Mouse (Mus musculus) ES-E14 (cell line): ENCODE results near the gene Gm44965. TPM values are rescaled to one million over a fixed set of nuclear protein-coding genes. Genes with fewer than 3 reads are reported as not detected.
A peak's percentile ranks its signal among the peaks of the same experiment; 100 is the strongest.

Source experiments
- DNase-seq: peaks from one replicate; pipeline ENCODE4 v3.0.0-alpha.2; 2013; ENCODE audit warnings: low read depth, low spot score
- H3K27ac ChIP-seq: 2 replicates; pipeline ENCODE4 v1.5.1; 2012; ENCODE audit warnings: low read depth, mild to moderate bottlenecking, low read length, moderate library complexity, mixed read lengths; ENCODE audit not compliant: poor library complexity, insufficient read depth, severe bottlenecking
- H3K36me3 ChIP-seq: 2 replicates; pipeline ENCODE4 v1.6.1; 2012; ENCODE audit warnings: mild to moderate bottlenecking, low read length, moderate library complexity, mixed read lengths; ENCODE audit not compliant: control insufficient read depth, poor library complexity, insufficient read depth, severe bottlenecking
- H3K4me1 ChIP-seq, 2 experiments: fragments of 150-350 bp in 1 of 2; sonication (generic) in 1 of 2; 2 replicates each; pipeline ENCODE4 v1.6.1; 2012; ENCODE audit warnings: low read length in 2 of 2, mild to moderate bottlenecking in 1 of 2, mixed read lengths in 1 of 2; ENCODE audit not compliant: control insufficient read depth in 2 of 2, insufficient read depth in 2 of 2, poor library complexity in 1 of 2
- H3K4me3 ChIP-seq, 2 experiments: fragments of 150-350 bp in 1 of 2; sonication (generic) in 1 of 2; 2 replicates each; pipeline ENCODE4 v1.5.1; 2012; ENCODE audit warnings: low read length in 2 of 2, low read depth in 1 of 2, mild to moderate bottlenecking in 1 of 2, mixed read lengths in 1 of 2; ENCODE audit not compliant: insufficient read depth in 1 of 2, poor library complexity in 1 of 2, severe bottlenecking in 1 of 2
- H3K9ac ChIP-seq: 2 replicates; pipeline ENCODE4 v1.6.1; 2012; ENCODE audit warnings: low read depth, mild to moderate bottlenecking, low read length, mixed read lengths; ENCODE audit not compliant: poor library complexity, insufficient read depth, severe bottlenecking
- H3K9me3 ChIP-seq: fragments of 150-350 bp; sonication (generic); 2 replicates; pipeline ENCODE4 v1.6.1; 2012; ENCODE audit warnings: low read depth, mild to moderate bottlenecking, low read length; ENCODE audit not compliant: control insufficient read depth, insufficient read depth
- CHD2 ChIP-seq: IDR thresholded peaks from 2 replicates; pipeline ENCODE4 v1.6.1; 2014; ENCODE audit warnings: mild to moderate bottlenecking, low read depth, low read length, inconsistent platforms
- HCFC1 ChIP-seq: IDR thresholded peaks from 2 replicates; pipeline ENCODE4 v1.6.1; 2012; ENCODE audit warnings: low read length, inconsistent platforms, borderline replicate concordance; ENCODE audit not compliant: insufficient read depth
- MAFK ChIP-seq: IDR thresholded peaks from 2 replicates; pipeline ENCODE4 v1.6.1; 2014; ENCODE audit warnings: mild to moderate bottlenecking, low read depth, low read length, inconsistent platforms; ENCODE audit not compliant: insufficient read depth
- ZC3H11A ChIP-seq: IDR thresholded peaks from 2 replicates; pipeline ENCODE4 v1.6.1; 2012; ENCODE audit warnings: low read depth, mild to moderate bottlenecking, inconsistent platforms, low read length, borderline replicate concordance
- ZNF384 ChIP-seq: IDR thresholded peaks from 2 replicates; pipeline ENCODE4 v1.6.1; 2012; ENCODE audit warnings: low read depth, low read length, inconsistent platforms
- in situ Hi-C, 2 experiments: fragments of 600-800 bp; cut with MboI; formaldehyde crosslinking; loops; one replicate each; pipeline ENCODE4 v1.15.1; 2025; ENCODE audit warnings: low sequenced_read_pairs in 2 of 2, inconsistent platforms in 1 of 2; ENCODE audit not compliant: unreplicated experiment in 2 of 2
- total RNA-seq: library from RNA; depleted of rRNA; stranded (reverse); fragments of 300-350 nt; gene quantifications from 2 replicates; pipeline ENCODE4 v1.2.3, GENCODE M21; 2012

Gene Gm44965
- total RNA-seq, 1 experiment, result not detected

DNA sequence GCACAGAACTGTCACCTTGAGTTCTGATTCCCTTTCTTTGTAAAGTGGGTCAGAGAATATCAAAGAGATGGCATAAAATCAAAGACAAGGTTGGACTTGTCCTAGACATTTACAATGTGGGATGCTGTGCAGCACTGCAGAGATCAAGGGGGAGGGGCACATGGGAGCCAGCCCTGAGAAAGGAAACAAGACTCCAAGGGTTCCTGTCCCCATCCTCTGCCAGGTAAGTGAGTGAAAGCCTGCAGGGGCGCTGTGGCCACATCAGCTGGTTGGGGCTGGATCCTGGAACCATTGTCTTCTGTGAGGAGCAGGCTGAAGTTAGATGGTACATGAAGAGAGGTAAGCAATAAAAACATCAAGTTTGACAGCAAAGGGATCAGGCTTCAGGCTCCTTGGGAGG lies 29.7 kb downstream of the Gm44965 start:
- DNase-seq, result no peak
- TF ChIP-seq CHD2 (no peak), MAFK (no peak), ZNF384 (no peak), ZC3H11A (no peak), HCFC1 (no peak)
- in situ Hi-C loops, result no loop called here
- no peak overlapping the region for H3K27ac ChIP-seq
- H3K36me3 ChIP-seq, result peaks cover 7% of the 10 kb centered on the region; the same call in 1 of the 2 replicates
- no peak overlapping the region for H3K9ac ChIP-seq
- peaks cover 0 to 11% of the 10 kb centered on the region in 2 experiments; a peak in 1 of 4 replicates for H3K4me1 ChIP-seq
- no peaks in the 10 kb centered on the region for H3K9me3 ChIP-seq
- no peak overlapping the region for H3K4me3 ChIP-seq

DNA sequence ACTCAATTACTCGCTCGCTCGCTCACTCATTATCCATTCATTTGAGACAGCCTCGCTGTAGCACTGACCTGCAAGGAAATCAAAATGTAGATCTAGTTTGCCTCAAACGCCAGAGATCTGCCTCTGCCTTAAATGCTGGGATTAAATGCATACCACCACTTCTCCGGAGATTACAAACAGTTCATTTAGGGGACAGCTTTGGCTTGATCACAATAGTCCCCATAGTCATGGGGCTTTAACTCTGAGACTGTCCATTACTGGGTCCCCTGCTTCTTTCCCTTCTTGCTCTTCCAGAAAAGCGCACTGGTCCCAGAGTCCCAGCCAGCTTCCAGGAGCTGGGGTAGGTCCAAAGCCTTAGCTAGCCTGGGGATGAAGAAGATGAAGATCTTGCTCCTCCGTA lies 32.7 kb downstream of the Gm44965 start, which contains the start of gene AI854703:
AI854703 (plus strand) TSS at position 301 of the 400 bp plus-strand sequence.
- Histone ChIP-seq H3K36me3 (no peaks in the 10 kb centered on the region), H3K27ac (no peak within 1 kb of the TSS), H3K9ac (peak within 1 kb of the TSS; percentile 25; the same call in 1 of the 2 replicates), H3K4me1 (peaks cover 0 to 5% of the 10 kb centered on the region in 2 experiments; a peak in 1 of 4 replicates), H3K9me3 (no peaks in the 10 kb centered on the region), H3K4me3 (peak within 1 kb of the TSS; percentile 42 to 47)
- TF ChIP-seq ZNF384 (no peak), ZC3H11A (no peak), HCFC1 (no peak), MAFK (no peak), CHD2 (no peak)
- DNase-seq, result no peak
- in situ Hi-C loops, result no loop called here

GRCm38 (mm10) chr6:48626984-48627383 lies 33.2 kb downstream of the Gm44965 start:
- in situ Hi-C loops, result no loop called here
- Histone ChIP-seq H3K4me1 (peaks cover 0 to 5% of the 10 kb centered on the region in 2 experiments; a peak in 1 of 4 replicates), H3K9me3 (no peaks in the 10 kb centered on the region), H3K36me3 (no peaks in the 10 kb centered on the region), H3K27ac (no peak overlapping the region), H3K9ac (no peak overlapping the region), H3K4me3 (peak overlapping the region; percentile 42 to 47)
- no peak for DNase-seq
- no peak for TF ChIP-seq MAFK
- TF ChIP-seq ZNF384, result no peak
- TF ChIP-seq CHD2, result no peak
- no peak for TF ChIP-seq ZC3H11A

- Histone ChIP-seq H3K36me3 (no peaks in the 10 kb centered on the region), H3K27ac (no peak overlapping the region), H3K4me3 (peak overlapping the region; percentile 42 to 47; a peak in 3 of 4 replicates), H3K9ac (no peak overlapping the region), H3K4me1 (peaks cover 0 to 5% of the 10 kb centered on the region in 2 experiments; a peak in 1 of 4 replicates), H3K9me3 (no peaks in the 10 kb centered on the region)
- no peak for DNase-seq
- in situ Hi-C loops, result no loop called here
- TF ChIP-seq ZNF384 (no peak), MAFK (no peak), ZC3H11A (no peak), HCFC1 (no peak), CHD2 (no peak)
Measured at GRCm38 (mm10) chr6:48627511-48627924, 33.8 kb downstream of the Gm44965 start.

DNA sequence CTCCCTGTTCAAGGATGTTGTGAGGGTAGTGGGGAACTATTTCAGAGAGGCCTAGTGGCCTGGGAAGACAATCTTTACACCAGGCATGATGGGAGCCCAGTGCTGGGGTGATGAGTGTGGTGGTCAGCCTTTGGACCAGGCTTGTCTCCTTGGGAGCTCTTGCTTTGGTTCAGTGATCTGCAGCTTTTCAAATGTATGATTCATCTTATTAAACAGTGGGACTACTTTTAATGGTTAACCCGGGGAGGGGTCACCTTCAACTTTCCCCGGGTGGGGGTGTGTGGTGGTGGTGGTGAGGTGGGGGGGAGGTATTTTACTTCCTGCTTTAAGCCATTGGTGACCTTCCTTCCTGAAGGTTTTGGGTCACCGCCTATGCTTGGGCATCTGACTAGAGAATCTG lies 34.6 kb downstream of the Gm44965 start:
- Histone ChIP-seq H3K4me3 (no peak overlapping the region), H3K36me3 (no peaks in the 10 kb centered on the region), H3K9me3 (no peaks in the 10 kb centered on the region), H3K9ac (no peak overlapping the region), H3K4me1 (peaks cover 0 to 5% of the 10 kb centered on the region in 2 experiments; a peak in 1 of 4 replicates), H3K27ac (no peak overlapping the region)
- in situ Hi-C loops, result no loop called here
- no peak for DNase-seq
- TF ChIP-seq CHD2 (no peak), ZC3H11A (no peak), HCFC1 (no peak), ZNF384 (no peak), MAFK (no peak)
